Comparison of ENCODE assay signal across 8 mouse cellular contexts in genomic region chr9:99568023-99568346, GRCm38 (mm10). TPM values are rescaled to one million over a fixed set of nuclear protein-coding genes. Genes with fewer than 3 reads are reported as not detected.
DNase-seq lines count a peak whose midpoint lies in the region; ATAC-seq and TF ChIP-seq lines count a peak whose summit lies in the region.

No protein-coding gene starts in this region.

- no peak; a peak in 1 of 4 replicates for TF ChIP-seq POLR2A in MEL (IDR thresholded peaks at IDR 0.05; ENCODE audit: control insufficient read depth in 1 of 2, insufficient read depth in 1 of 2, low read depth in 1 of 2, low read length in 2 of 2, poor library complexity in 1 of 2)

- H3K27ac ChIP-seq in kidney, postnatal 0 days, result peak overlapping the region; percentile 97
- peak overlapping the region; percentile 100 for H3K27ac ChIP-seq in MEL (ENCODE audit: control insufficient read depth, low read depth, low read length)
- peak overlapping the region; percentile 87; the same call in 1 of the 2 replicates for H3K27ac ChIP-seq in forebrain, embryonic 14.5 days (ENCODE audit: low read depth, low read length)
- peak overlapping the region; percentile 92 for H3K27ac ChIP-seq in liver, postnatal 0 days (ENCODE audit: low read depth)

- H3K79me2 ChIP-seq in MEL (ENCODE audit: control insufficient read depth, insufficient read depth, low read length, poor library complexity), result peaks cover 38% of the 10 kb centered on the region

- TF ChIP-seq CTCF in kidney, postnatal 0 days (IDR thresholded peaks at IDR 0.05; ENCODE audit: low read depth), result no peak
- no peak for TF ChIP-seq CTCF in MEL (IDR thresholded peaks at IDR 0.05 in 2 of 3, conservative IDR thresholded peaks at IDR 0.05 in 1 of 3; ENCODE audit: control insufficient read depth in 1 of 3, insufficient read depth in 1 of 3, low read depth in 2 of 3, low read length in 3 of 3, poor library complexity in 1 of 3, severe bottlenecking in 1 of 3)
- no peak for TF ChIP-seq CTCF in liver, postnatal 0 days (IDR thresholded peaks at IDR 0.05; ENCODE audit: low read depth)

- no peak for TF ChIP-seq EP300 in MEL (IDR thresholded peaks at IDR 0.05; ENCODE audit: low read depth in 1 of 2, low read length in 2 of 2)
- no peak for TF ChIP-seq EP300 in liver, postnatal 0 days (IDR thresholded peaks at IDR 0.05; ENCODE audit: low read depth)

- peak overlapping the region; percentile 96 for H3K4me3 ChIP-seq in kidney, postnatal 0 days (replicated peaks; ENCODE audit: low read depth, low read length)
- H3K4me3 ChIP-seq in MEL (ENCODE audit: control insufficient read depth in 1 of 2, insufficient read depth in 1 of 2, low read depth in 2 of 2, low read length in 2 of 2), result peak overlapping the region; percentile 83 to 92
- H3K4me3 ChIP-seq in forebrain, embryonic 14.5 days (ENCODE audit: low read depth, low read length), result peak overlapping the region; percentile 93
- H3K4me3 ChIP-seq in liver, postnatal 0 days (ENCODE audit: low read depth, low read length), result peak overlapping the region; percentile 82

- TF ChIP-seq RAD21 in MEL (IDR thresholded peaks at IDR 0.05; ENCODE audit: low read depth, low read length), result no peak

- H3K36me3 ChIP-seq in kidney, postnatal 0 days (ENCODE audit: insufficient read depth, low read length), result no peaks in the 10 kb centered on the region
- H3K36me3 ChIP-seq in MEL (ENCODE audit: control insufficient read depth in 1 of 2, insufficient read depth in 2 of 2, low read length in 2 of 2), result peaks cover 0 to 23% of the 10 kb centered on the region in 2 experiments; a peak in 2 of 4 replicates
- H3K36me3 ChIP-seq in forebrain, embryonic 14.5 days (ENCODE audit: control insufficient read depth, insufficient read depth, low read length), result no peaks in the 10 kb centered on the region
- H3K36me3 ChIP-seq in liver, postnatal 0 days (replicated peaks; ENCODE audit: insufficient read depth, low read length), result no peaks in the 10 kb centered on the region

- 2% methylated on average over 15 of the region's 15 CpGs for WGBS in kidney, postnatal 0 days
- WGBS in forebrain, embryonic 14.5 days, result under 1% methylated on average over 15 of the region's 15 CpGs
- WGBS in liver, postnatal 0 days (ENCODE audit: insufficient replicate concordance), result under 1% methylated on average over 15 of the region's 15 CpGs

- H3K4me2 ChIP-seq in kidney, postnatal 0 days (ENCODE audit: low read length), result peak overlapping the region; percentile 91
- H3K4me2 ChIP-seq in forebrain, embryonic 14.5 days (ENCODE audit: low read length), result peak overlapping the region; percentile 87
- H3K4me2 ChIP-seq in liver, postnatal 0 days (ENCODE audit: low read depth, low read length), result peak overlapping the region; percentile 83

- DNase-seq in kidney, postnatal 0 days (ENCODE audit: low spot score), result no peak
- no peak for DNase-seq in kidney, postnatal 14 days
- peak; percentile 64 for DNase-seq in MEL (ENCODE audit: low read depth, low spot score)
- DNase-seq in forebrain, embryonic 14.5 days (ENCODE audit: low spot score), result peak; percentile 42
- DNase-seq in liver, postnatal 0 days, result no peak
- DNase-seq in telencephalon, adult 2 months (ENCODE audit: low read depth, low spot score), result peak; percentile 6
- no peak for DNase-seq in adrenal gland, adult 18-20 months (ENCODE audit: low spot score in 2 of 2)
- DNase-seq in gastrocnemius, postnatal 4 days (ENCODE audit: low spot score in 2 of 2), result no peak

- no peaks in the 10 kb centered on the region for H3K27me3 ChIP-seq in kidney, postnatal 0 days (ENCODE audit: insufficient read depth, low read length)
- no peaks in the 10 kb centered on the region for H3K27me3 ChIP-seq in MEL (ENCODE audit: control insufficient read depth in 1 of 2, insufficient read depth in 2 of 2, low read length in 2 of 2)
- no peaks in the 10 kb centered on the region for H3K27me3 ChIP-seq in forebrain, embryonic 14.5 days (replicated peaks; ENCODE audit: control insufficient read depth, insufficient read depth, low read length)
- no peaks in the 10 kb centered on the region for H3K27me3 ChIP-seq in liver, postnatal 0 days (ENCODE audit: insufficient read depth, low read length)

- H3K4me1 ChIP-seq in kidney, postnatal 0 days (replicated peaks; ENCODE audit: insufficient read depth, low read length), result no peaks in the 10 kb centered on the region; the same call in none of the 2 replicates
- H3K4me1 ChIP-seq in MEL (ENCODE audit: control insufficient read depth in 1 of 2, insufficient read depth in 2 of 2, low read length in 2 of 2), result peaks cover 9 to 12% of the 10 kb centered on the region in 2 experiments
- peaks cover 10% of the 10 kb centered on the region for H3K4me1 ChIP-seq in forebrain, embryonic 14.5 days (ENCODE audit: control insufficient read depth, insufficient read depth, low read length)
- peaks cover 14% of the 10 kb centered on the region for H3K4me1 ChIP-seq in liver, postnatal 0 days (ENCODE audit: insufficient read depth)

- ATAC-seq in kidney, postnatal 0 days (replicated peaks; ENCODE audit: low FRiP score, low read depth), result no peak
- peak; percentile 50 for ATAC-seq in forebrain, embryonic 14.5 days
- ATAC-seq in liver, postnatal 0 days, result no peak

- peak overlapping the region; percentile 91 for H3K9ac ChIP-seq in kidney, postnatal 0 days (ENCODE audit: low read depth, low read length)
- H3K9ac ChIP-seq in MEL (ENCODE audit: control insufficient read depth, low read depth, low read length, poor library complexity, severe bottlenecking), result peak overlapping the region; percentile 100
- peak overlapping the region; percentile 77 for H3K9ac ChIP-seq in forebrain, embryonic 14.5 days (ENCODE audit: low read length)
- H3K9ac ChIP-seq in liver, postnatal 0 days (replicated peaks), result peak overlapping the region; percentile 84

- H3K9me3 ChIP-seq in kidney, postnatal 0 days (replicated peaks; ENCODE audit: low read length), result no peaks in the 10 kb centered on the region
- no peaks in the 10 kb centered on the region for H3K9me3 ChIP-seq in MEL (replicated peaks; ENCODE audit: insufficient read depth, low read length)
- no peaks in the 10 kb centered on the region for H3K9me3 ChIP-seq in forebrain, embryonic 14.5 days (replicated peaks; ENCODE audit: control insufficient read depth, low read length)
- no peaks in the 10 kb centered on the region for H3K9me3 ChIP-seq in liver, postnatal 0 days (ENCODE audit: low read length)

TF ChIP-seq in MEL, 35 proteins besides CTCF, POLR2A, EP300 and RAD21:
- TF ChIP-seq MYC (IDR thresholded peaks at IDR 0.05; ENCODE audit: low read depth, low read length) (no peak), GABPA (IDR thresholded peaks at IDR 0.05; ENCODE audit: low read depth, low read length) (no peak), SIN3A (IDR thresholded peaks at IDR 0.05; ENCODE audit: low read length) (peak; percentile 12; the same call in 1 of the 2 replicates)

RNA-seq across cellular contexts. Expression of gene Armc8, which starts 0.7 kb away (rescaled TPM):
- 15.8 and 18.9 TPM in 2 replicates for polyA plus RNA-seq in kidney, postnatal 0 days (2015; fragmentation: Nextera tagmentation; extraction: Ambion mirVana)
- 11.6 and 11.9 TPM in 2 replicates for total RNA-seq in MEL (2012; rRNA removed)
- polyA plus RNA-seq in MEL (2012; ENCODE audit: insufficient read depth in 1 of 2, insufficient read length in 2 of 2, low read depth in 1 of 2, low replicate concordance in 2 of 2, missing spikeins in 1 of 2), result 10 to 100 TPM in 1 of 2 experiments, not detected in 1; 14.3 TPM
- 60.6 and 68.7 TPM in 2 replicates for polyA plus RNA-seq in forebrain, embryonic 14.5 days (2014; fragmentation: Nextera tagmentation; extraction: Ambion mirVana)
- polyA plus RNA-seq in liver, postnatal 0 days (2015; fragmentation: Nextera tagmentation; extraction: Ambion mirVana), result 6.6 and 7.9 TPM in 2 replicates
- 10 to 100 TPM; 19.9 to 26.9 TPM for total RNA-seq in adrenal gland, adult 18-20 months (2021)
- 10 to 100 TPM; 23.9 to 25.4 TPM for total RNA-seq in gastrocnemius, postnatal 4 days (2021)

RNA-seq across cellular contexts. Expression of gene Dbr1, which starts 7.6 kb away (rescaled TPM):
- polyA plus RNA-seq in kidney, postnatal 0 days (2015; fragmentation: Nextera tagmentation; extraction: Ambion mirVana), result 17.0 and 21.2 TPM in 2 replicates
- total RNA-seq in MEL (2012; rRNA removed), result 49.7 and 51.6 TPM in 2 replicates
- 10 to 100 TPM in 1 of 2 experiments, not detected in 1; 53.7 TPM for polyA plus RNA-seq in MEL (2012; ENCODE audit: insufficient read depth in 1 of 2, insufficient read length in 2 of 2, low read depth in 1 of 2, low replicate concordance in 2 of 2, missing spikeins in 1 of 2)
- 22.0 and 23.5 TPM in 2 replicates for polyA plus RNA-seq in forebrain, embryonic 14.5 days (2014; fragmentation: Nextera tagmentation; extraction: Ambion mirVana)
- polyA plus RNA-seq in liver, postnatal 0 days (2015; fragmentation: Nextera tagmentation; extraction: Ambion mirVana), result 9.3 and 9.6 TPM in 2 replicates
- total RNA-seq in adrenal gland, adult 18-20 months (2021), result 10 to 100 TPM; 10.2 to 14.4 TPM
- 10 to 100 TPM in 1 of 2 experiments, 1 to 10 TPM in 1; 9.5 to 10.3 TPM for total RNA-seq in gastrocnemius, postnatal 4 days (2021)

RNA-seq across cellular contexts. Expression of gene A4gnt, which starts 44.3 kb away (rescaled TPM):
- 1.2 and 2.0 TPM in 2 replicates for polyA plus RNA-seq in kidney, postnatal 0 days (2015; fragmentation: Nextera tagmentation; extraction: Ambion mirVana)
- total RNA-seq in MEL (2012; rRNA removed), result 0.04 TPM in 1 of 2 replicates, not detected in the other
- not detected for polyA plus RNA-seq in MEL (2012; ENCODE audit: insufficient read depth in 1 of 2, insufficient read length in 2 of 2, low read depth in 1 of 2, low replicate concordance in 2 of 2, missing spikeins in 1 of 2)
- polyA plus RNA-seq in forebrain, embryonic 14.5 days (2014; fragmentation: Nextera tagmentation; extraction: Ambion mirVana), result not detected in 2 replicates
- polyA plus RNA-seq in liver, postnatal 0 days (2015; fragmentation: Nextera tagmentation; extraction: Ambion mirVana), result not detected in 2 replicates
- not detected for total RNA-seq in adrenal gland, adult 18-20 months (2021)
- total RNA-seq in gastrocnemius, postnatal 4 days (2021), result not detected

Comparison
In these comparisons a context has a peak if more than half of its experiments do, and no peak if none do; other contexts are left out.
1. DNase-seq: peak in MEL (single experiment), forebrain, embryonic 14.5 days (single experiment) and telencephalon, adult 2 months (single experiment); none in kidney, postnatal 0 days (single experiment), kidney, postnatal 14 days (single experiment), liver, postnatal 0 days (single experiment), adrenal gland, adult 18-20 months (0 of 2) and gastrocnemius, postnatal 4 days (0 of 2).
2. Peak in every context shown above with its lines, with median percentiles within 50 percentile points of each other: H3K27ac ChIP-seq, H3K4me2 ChIP-seq, H3K4me3 ChIP-seq and H3K9ac ChIP-seq.